Mouse (Mus musculus) lung, embryonic 16.5 days (tissue): ENCODE results near the gene Leo1. TPM values are rescaled to one million over a fixed set of nuclear protein-coding genes. Genes with fewer than 3 reads are reported as not detected.

Experiments
- ATAC-seq: fragments of 200-750 bp; cut with Nextera tagmentation; 2 replicates; pipeline ENCODE4 v1.8.0; 2017; ENCODE audit warnings: low read depth, mild to moderate bottlenecking, moderate library complexity
- H3K27ac ChIP-seq: fragments of 300-500 bp; sonication (generic); 2 replicates; pipeline ENCODE4 v1.5.1; 2014; ENCODE audit warnings: mild to moderate bottlenecking, control low read depth, low read length
- H3K27me3 ChIP-seq: fragments of 300-500 bp; sonication (generic); 2 replicates; pipeline ENCODE4 v1.6.1; 2014; ENCODE audit warnings: low read depth, low read length, mixed read lengths; ENCODE audit not compliant: control insufficient read depth, insufficient read depth
- H3K36me3 ChIP-seq: fragments of 300-500 bp; sonication (generic); 2 replicates; pipeline ENCODE4 v1.6.1; 2014; ENCODE audit warnings: low read length; ENCODE audit not compliant: control insufficient read depth, insufficient read depth
- H3K4me1 ChIP-seq: fragments of 300-500 bp; sonication (generic); replicated peaks from 2 replicates; pipeline ENCODE4 v1.6.1; 2014; ENCODE audit warnings: low read length, mixed read lengths; ENCODE audit not compliant: control insufficient read depth, insufficient read depth
- H3K4me2 ChIP-seq: fragments of 300-500 bp; sonication (generic); 2 replicates; pipeline ENCODE4 v1.6.1; 2014; ENCODE audit warnings: low read depth, low read length, control low read depth
- H3K4me3 ChIP-seq: fragments of 300-500 bp; sonication (generic); 2 replicates; pipeline ENCODE4 v1.5.1; 2014; ENCODE audit warnings: mild to moderate bottlenecking, low read length, control low read depth
- H3K9ac ChIP-seq: fragments of 300-500 bp; sonication (generic); 2 replicates; pipeline ENCODE4 v1.6.1; 2014; ENCODE audit warnings: low read length, control low read depth
- H3K9me3 ChIP-seq: fragments of 300-500 bp; sonication (generic); 2 replicates; pipeline ENCODE4 v1.6.1; 2016; ENCODE audit warnings: low read length; ENCODE audit not compliant: control insufficient read depth
- WGBS: fragments of 180-500 bp; shearing (Covaris S2); extraction: QIAGEN DNeasy Blood & Tissue Kit; methylation state at CpG from one replicate; pipeline ENCODE4 v1.1.7; 2014; 5-methylcytosine and 5-hydroxymethylcytosine counted together
- polyA plus RNA-seq: library from polyadenylated mRNA; unstranded; fragments of >200 nt; fragmentation: Nextera tagmentation; extraction: Ambion mirVana; gene quantifications from 2 replicates; pipeline ENCODE4 v1.2.1, GENCODE M21; 2015

The Leo1 gene
- polyA plus RNA-seq, 1 experiment from 2014 or later = 36.3 TPM

DNA sequence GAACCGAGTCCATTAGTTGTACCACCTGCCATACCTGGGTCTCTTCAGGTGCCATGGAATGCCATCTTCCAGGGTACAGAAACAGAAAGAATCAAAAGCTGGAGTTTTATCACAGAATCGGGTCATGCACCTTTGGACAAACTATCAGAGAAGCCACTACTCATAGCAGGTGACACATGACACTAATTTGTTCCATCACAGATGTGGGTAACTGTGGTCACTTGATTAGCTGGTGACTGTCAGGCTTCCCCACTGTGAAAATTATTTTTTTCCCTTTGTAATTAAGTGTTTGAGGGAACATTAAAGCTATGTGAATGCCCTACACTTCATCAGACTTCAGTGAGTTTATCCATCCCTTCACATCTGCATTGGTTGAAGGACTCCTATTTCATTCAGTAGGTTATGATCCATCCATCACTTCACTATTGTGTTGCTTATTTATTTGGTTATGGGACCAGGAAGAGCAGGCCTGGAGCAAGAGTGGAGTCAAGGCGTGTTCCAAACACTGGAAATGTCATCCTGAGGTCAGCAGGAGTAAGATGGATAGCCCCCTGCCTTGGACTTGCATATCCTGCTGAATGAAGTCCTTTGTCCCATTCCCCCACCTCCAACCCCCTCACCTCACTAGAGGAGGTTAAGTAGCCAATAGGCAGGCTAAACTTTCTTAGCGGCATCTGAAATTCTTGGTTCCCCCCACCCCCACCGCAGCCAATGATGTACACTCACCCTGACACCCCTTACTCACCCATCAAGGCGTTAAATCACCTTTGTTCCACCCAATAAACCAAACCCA lies 16.8 kb upstream of the Leo1 start:
- Histone ChIP-seq H3K9ac (no peak overlapping the region), H3K4me3 (no peak overlapping the region), H3K9me3 (no peaks in the 10 kb centered on the region), H3K27ac (no peak overlapping the region), H3K27me3 (no peaks in the 10 kb centered on the region), H3K4me1 (no peaks in the 10 kb centered on the region), H3K36me3 (no peaks in the 10 kb centered on the region), H3K4me2 (no peak overlapping the region)
- ATAC-seq = no peak
- WGBS = 43% methylated on average over 6 of the region's 6 CpGs

DNA sequence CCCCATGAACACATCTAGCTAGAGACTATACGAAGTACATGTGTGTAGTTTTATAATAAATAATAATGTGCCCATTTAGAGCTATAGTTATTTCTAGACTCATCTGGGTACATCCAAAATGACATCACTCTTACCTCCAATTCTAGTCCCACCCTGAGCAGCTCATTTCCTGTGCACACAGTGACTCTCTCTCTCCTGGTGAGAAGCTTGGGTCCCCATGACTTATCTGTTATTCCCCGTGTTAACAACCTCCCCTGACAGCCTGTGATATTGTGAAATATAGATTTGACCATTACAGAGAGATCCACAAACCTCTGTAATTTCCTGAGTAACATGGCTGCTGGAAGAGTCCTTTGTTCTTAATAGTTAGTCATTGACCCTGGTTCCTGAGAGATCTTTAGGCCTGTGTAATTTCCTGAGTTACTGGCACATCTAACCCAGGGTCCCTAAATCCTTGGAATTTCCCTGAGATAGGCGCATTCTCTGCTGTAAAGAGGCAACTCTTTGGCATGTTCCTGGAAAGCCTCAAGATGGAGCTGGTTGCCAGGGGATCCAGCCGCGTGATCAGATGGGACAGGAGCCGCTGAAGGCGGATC lies 15.4 kb upstream of the Leo1 start:
- H3K4me2 ChIP-seq = no peak overlapping the region
- H3K9ac ChIP-seq = no peak overlapping the region
- H3K4me1 ChIP-seq = no peaks in the 10 kb centered on the region
- H3K9me3 ChIP-seq = no peaks in the 10 kb centered on the region
- WGBS = 70% methylated on average over 7 of the region's 7 CpGs
- H3K36me3 ChIP-seq = no peaks in the 10 kb centered on the region
- no peak for ATAC-seq
- no peak overlapping the region for H3K4me3 ChIP-seq
- no peaks in the 10 kb centered on the region for H3K27me3 ChIP-seq
- H3K27ac ChIP-seq = no peak overlapping the region

DNA sequence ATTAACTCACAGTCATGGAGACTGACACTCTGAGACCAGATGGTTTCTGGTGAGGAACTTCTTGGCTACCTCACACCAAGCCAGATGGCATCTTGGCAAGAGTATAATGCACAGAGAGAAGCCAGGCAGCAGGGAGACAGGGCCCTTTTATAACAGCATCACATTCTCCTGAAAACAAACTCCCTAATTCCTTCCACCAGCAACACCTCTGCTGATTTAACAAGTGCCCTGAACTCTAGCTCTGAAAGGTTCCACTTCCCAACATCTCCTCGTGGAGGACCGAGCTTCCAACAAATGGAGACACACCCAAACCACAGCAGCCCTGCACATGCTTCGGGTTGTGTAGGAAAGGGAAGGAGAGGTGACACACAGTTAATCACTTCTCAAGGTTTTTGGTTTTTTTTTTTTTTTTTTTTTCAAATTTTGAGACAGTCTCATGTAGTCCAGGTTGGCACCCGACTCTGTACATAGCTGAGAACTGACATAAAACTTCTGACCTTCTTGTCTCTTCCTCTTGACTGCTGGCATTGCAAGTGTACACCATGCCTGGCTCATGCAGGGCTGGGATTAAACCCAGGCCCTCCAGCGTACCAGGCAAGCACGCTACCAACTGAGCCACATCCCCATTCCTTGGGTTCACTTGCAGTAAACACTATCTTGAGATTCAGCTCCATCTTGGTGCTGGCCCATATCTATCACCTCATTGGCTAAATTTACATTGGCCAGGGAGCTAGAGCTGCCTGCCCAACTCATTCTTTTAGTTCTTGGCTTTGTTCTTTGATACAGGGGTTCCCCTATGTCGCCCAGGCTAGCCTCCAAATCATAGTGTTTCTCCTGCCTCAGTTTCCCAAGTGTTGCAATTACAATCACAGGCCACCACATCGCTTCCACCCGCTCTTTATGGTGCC lies 13.7 kb upstream of the Leo1 start:
- Histone ChIP-seq H3K27ac (no peak overlapping the region), H3K4me2 (no peak overlapping the region), H3K4me3 (no peak overlapping the region), H3K36me3 (no peaks in the 10 kb centered on the region), H3K4me1 (no peaks in the 10 kb centered on the region), H3K9me3 (no peaks in the 10 kb centered on the region), H3K9ac (no peak overlapping the region), H3K27me3 (no peaks in the 10 kb centered on the region)
- WGBS = 71% methylated on average over 9 of the region's 9 CpGs
- ATAC-seq = no peak

DNA sequence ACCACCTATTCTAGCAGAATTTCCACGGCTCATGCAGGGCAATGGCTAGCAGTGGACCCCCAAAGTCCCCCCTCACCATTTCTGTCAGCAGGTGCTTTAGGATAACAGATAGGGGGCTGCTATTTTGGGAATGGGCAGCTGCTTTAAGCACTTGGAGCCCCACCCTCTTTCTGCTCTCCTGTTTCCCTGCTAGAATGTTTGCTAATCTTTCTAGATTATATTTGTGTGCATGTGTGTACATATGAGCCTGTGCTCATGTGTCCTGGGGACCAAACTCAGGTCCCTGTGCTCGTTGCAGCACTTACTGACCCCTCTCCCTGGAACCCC lies 13.1 kb upstream of the Leo1 start:
- Histone ChIP-seq H3K4me3 (no peak overlapping the region), H3K9ac (no peak overlapping the region), H3K36me3 (no peaks in the 10 kb centered on the region), H3K4me2 (no peak overlapping the region), H3K9me3 (no peaks in the 10 kb centered on the region), H3K4me1 (no peaks in the 10 kb centered on the region), H3K27me3 (no peaks in the 10 kb centered on the region), H3K27ac (no peak overlapping the region)
- WGBS = 57% methylated on average over 2 of the region's 2 CpGs
- ATAC-seq = no peak

DNA sequence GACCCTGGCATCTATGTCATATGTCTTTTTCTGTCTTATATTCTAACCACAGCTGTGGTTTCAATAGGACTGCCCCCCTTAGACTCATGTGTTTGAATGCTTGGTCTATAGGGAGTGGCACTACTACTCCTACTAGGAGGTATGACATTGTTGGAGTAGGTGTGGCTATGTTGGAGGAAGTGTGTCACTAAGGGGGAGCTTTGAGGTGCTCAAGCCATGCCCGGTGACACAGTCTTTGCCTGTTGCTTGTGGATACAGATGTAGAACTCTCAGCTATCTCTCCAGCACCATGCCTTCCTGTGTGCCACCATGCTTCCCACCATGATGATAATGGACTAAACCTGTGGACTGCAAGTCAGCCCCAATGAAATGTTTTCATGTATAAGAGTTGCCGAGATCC lies 12.3 kb upstream of the Leo1 start:
- ATAC-seq = no peak
- Histone ChIP-seq H3K4me2 (no peak overlapping the region), H3K4me3 (no peak overlapping the region), H3K36me3 (no peaks in the 10 kb centered on the region), H3K27me3 (no peaks in the 10 kb centered on the region), H3K9me3 (no peaks in the 10 kb centered on the region), H3K9ac (no peak overlapping the region), H3K27ac (no peak overlapping the region), H3K4me1 (no peaks in the 10 kb centered on the region)
- WGBS = 78% methylated on average over 2 of the region's 2 CpGs

DNA sequence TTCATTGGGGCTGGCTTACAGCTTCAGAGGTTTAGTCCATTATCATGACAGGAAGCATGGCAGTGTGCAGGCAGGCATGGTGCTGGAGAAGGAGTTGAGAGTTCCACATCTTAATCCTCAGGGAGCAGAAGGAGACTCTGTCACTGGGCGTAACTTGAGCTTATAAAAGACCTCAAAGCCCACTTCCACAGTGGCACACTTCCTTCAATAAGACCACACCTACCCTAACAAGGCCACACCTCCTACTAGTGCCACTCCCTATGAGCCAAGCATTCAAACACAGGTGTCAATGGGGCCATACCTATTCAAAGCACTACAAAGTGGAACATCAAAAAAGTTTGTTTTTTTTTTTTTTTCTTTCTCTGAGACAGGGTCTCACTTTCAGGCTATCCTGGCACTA lies 11.7 kb upstream of the Leo1 start:
- Histone ChIP-seq H3K4me1 (no peaks in the 10 kb centered on the region), H3K9ac (no peak overlapping the region), H3K4me3 (no peak overlapping the region), H3K4me2 (no peak overlapping the region), H3K27me3 (no peaks in the 10 kb centered on the region), H3K9me3 (no peaks in the 10 kb centered on the region), H3K27ac (no peak overlapping the region), H3K36me3 (no peaks in the 10 kb centered on the region)
- WGBS = 82% methylated on average over 1 of the region's 1 CpGs
- no peak for ATAC-seq

GRCm38 (mm10) chr9:75430822-75431621 lies 10.3 kb upstream of the Leo1 start:
- no peak overlapping the region for H3K4me2 ChIP-seq
- H3K36me3 ChIP-seq = no peaks in the 10 kb centered on the region
- WGBS = 60% methylated on average over 16 of the region's 16 CpGs
- H3K27ac ChIP-seq = no peak overlapping the region
- H3K4me3 ChIP-seq = no peak overlapping the region
- ATAC-seq = no peak
- H3K4me1 ChIP-seq = peaks cover 4% of the 10 kb centered on the region; the same call in 1 of the 2 replicates
- no peaks in the 10 kb centered on the region for H3K9me3 ChIP-seq
- no peaks in the 10 kb centered on the region for H3K27me3 ChIP-seq
- no peak overlapping the region for H3K9ac ChIP-seq

GRCm38 (mm10) chr9:75432694-75433093 lies 8.6 kb upstream of the Leo1 start:
- Histone ChIP-seq H3K9ac (no peak overlapping the region), H3K27me3 (no peaks in the 10 kb centered on the region), H3K4me3 (no peak overlapping the region), H3K27ac (no peak overlapping the region), H3K9me3 (no peaks in the 10 kb centered on the region), H3K4me1 (peaks cover 4% of the 10 kb centered on the region; the same call in 1 of the 2 replicates), H3K36me3 (no peaks in the 10 kb centered on the region), H3K4me2 (no peak overlapping the region)
- 90% methylated on average over 3 of the region's 3 CpGs for WGBS
- ATAC-seq = no peak
